Mouse (Mus musculus) telencephalon, adult 2 months (tissue): ENCODE data around the gene Psmb2.
A peak's percentile ranks its signal among the peaks of the same experiment; 100 is the strongest.

ENCODE experiments used
- DNase-seq: peaks from one replicate; pipeline ENCODE4 v3.0.0-alpha.2; 2011; ENCODE audit warnings: low read depth, low spot score

The Psmb2 gene

DNA sequence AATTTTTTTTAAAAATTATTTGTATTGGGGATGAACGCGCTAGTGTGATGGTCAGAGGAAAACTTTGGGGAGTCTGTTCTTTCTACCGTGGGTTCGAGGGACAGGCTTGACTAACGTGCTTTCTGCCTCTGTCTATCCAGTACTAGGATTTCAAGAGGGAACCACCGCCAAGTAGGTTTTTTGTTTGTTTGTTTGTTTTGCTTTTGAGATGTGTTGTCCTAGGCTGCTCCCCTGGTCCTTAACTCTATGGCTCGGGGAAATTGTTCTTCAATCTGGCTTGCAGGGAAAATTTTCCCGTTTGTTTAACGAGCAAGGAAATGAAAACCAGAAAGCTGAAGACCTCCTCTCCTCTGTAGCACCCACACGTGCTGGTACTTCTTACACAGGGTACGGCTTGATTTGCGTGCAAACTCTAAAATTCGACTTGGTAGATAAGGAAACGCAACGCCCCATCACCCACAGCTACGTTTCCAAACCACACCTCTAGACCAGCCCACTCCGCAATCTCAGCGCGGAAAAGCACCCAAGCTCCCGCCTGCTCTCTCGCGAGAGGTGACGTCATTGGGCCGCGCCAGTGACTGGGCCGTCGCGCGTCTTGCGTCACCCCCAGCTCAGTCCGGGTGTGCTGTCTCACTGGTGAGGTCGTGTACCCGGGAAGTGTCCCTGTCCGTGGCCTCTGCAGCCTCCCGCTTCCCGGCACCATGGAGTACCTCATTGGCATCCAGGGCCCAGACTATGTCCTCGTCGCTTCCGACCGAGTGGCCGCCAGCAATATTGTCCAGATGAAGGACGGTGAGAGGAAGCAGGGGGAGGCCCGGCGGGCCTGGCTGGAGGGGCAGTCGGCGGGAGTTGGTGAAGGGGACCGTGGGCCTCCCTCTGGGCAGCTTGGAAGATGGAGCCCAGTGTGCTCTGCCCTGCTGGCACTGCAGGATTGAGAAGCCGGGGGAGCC, at the start of gene Psmb2:
Gene Psmb2, plus strand, starts transcription at position 577 of the 950 bp plus-strand sequence.
- peak; percentile 97 for DNase-seq

DNA sequence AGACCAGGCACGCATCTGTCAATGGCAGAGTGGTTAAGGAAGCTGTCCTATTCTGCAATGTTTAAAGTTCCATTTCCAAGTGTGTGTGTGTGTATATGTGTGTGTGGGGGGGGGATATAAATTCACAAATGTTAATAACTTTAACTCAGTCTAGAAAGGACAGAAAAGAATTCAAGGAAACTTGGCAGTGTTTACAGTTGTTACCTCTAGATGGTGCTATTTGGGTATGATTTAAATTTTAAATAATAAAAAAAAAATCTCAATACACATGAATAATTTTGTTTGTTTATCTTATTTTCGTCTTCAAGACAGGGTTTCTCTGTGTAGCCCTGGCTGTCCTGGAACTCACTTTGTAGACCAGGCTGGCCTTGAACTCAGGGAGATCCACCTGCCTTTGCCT, 45.5 kb upstream of the Psmb2 start:
- no peak for DNase-seq

DNA sequence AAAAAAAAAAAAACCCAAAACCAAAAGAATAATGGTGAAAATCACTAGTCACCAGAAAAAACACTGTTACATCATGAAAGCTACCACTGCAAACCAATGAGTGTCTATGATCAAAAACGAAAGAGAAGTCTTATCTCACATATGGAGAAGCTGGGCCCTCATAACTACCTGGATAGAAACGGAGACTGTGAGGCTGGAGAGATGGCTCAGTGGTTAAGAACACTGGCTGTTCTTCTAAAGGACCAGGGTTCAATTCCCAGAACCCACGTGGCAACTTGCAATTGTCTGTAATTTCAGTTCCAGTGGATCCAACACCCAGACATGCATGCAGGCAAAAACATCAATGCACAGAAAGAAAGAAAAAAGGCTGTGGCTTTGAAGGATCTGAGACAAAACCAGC, 44.8 kb upstream of the Psmb2 start:
- DNase-seq: no peak

DNA sequence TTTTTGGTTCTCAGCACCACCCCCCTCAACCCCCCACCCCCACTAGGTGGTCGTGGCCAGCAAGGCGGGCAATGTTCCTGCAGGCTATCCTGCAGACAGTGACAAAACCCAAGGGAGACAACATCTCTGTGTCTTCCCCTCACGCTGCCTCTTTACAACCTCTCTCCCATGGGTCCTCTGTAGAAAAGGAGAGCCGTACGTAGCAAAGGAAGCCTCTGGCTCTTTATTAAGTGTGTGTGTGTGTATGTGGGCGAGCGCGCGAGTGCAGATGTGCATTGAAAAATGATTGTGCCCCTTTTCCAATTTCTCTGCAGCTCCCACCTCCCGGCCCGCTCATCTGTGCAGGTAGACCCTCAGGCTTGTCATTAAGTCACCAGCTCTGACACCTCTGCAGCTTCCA, 41.1 kb upstream of the Psmb2 start:
- no peak for DNase-seq

DNA sequence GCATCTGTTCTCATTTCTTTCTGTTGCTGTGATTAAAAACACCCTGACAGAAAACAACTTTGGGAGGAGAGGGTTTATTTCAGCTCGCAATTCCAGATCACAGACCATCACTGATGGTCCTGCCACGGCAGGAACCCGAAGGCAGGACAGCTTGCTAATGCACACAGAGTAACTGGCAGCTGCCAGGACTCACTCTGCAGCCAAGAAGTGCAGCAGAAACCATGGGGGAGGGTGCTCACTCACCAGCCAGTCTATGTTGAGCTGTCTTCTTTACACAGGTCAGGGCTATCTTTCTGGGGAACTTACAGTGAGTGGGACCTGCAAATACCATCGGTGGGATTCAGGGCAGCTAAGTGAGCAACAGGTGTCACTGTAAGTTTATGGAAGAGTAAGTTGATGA, 40.0 kb upstream of the Psmb2 start:
- no peak for DNase-seq

DNA sequence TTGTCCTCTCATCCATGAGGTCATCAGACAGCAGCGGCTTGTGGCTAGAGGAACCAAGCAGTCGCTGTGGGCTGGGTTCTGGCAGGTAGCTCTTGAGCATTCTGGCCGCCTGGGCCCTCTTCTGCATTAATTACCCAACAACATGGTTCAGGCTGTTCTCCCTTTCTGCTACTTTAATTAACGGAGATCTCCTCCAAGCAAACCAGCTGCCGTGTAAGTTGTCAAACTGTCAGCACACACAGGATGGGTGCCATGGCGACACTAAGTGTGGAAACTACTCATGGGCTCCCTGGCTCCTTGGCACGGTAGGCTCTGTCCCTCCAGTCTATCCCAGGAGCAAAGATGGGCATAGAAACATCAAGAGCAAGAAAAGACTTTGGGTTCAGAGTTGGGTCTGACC, 38.1 kb upstream of the Psmb2 start:
- no peak for DNase-seq

DNA sequence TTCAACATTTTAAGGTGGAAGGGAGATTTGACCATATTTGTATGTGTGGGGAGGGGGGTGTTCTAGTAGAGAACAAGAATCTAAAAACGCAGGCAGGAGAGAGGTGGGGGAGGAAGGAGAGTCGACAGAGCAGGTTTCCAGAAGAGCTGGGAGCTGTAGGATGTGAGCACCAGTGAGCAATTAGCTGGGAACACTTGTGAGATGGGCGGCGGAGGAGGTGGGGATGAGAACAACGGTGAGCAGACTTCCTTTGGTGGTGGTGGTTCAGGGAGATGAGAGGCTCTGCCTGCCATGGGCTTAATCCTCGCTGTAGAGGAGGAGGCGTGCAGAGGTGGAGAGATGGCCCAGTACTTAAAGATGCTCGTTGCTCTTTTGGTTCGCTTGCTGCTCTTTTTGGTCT, 35.5 kb upstream of the Psmb2 start:
- DNase-seq: peak; percentile 75

DNA sequence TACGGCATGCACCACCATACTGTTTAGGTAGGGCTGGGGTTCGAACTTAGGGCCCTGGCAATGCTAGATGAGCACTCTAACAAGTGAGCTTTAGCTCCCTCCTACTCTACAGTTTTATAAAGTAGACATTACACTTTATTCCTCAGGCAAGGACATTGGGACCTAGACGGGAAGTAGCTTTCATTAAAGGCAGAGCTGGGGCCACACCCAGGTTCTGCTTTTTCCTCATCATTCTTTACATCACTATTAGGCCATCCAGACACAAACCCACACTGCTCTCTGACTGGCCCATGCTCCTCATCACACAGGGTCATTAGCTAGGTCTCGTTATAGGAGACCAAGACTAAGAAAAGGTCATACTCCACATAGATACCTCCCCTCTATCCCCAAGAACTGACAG, 33.6 kb upstream of the Psmb2 start:
- DNase-seq: no peak

DNA sequence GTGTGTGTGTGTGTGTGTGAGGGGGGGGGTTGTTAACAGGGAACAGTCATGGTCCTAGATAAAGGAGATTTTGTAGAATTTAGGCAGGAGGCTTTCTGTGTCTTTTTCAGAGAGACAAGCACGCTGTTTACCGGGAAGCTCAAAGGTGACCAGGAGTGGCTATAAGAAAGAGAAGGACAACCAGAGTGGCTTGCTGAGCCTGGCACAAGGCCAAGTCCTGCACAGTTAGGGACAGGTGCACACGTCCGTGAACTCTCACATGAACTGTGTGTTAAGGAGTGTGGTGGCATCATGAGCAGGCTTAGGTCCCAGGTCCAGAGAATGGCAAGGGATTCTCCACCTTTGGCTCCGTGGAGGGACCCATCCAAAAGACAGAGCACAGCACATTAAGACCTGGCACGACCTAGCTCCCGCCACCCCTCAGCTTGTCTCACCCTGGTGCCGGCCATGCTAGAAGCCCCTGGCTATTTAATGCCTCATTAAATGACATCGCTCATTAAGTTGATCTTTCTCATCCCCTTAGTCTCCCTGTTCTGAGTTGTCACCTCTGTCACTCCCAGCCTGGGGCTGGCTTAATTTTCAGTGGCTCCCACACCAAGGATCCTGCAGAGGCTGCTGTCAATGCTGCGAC, 33.0 kb upstream of the Psmb2 start:
- no peak for DNase-seq

DNA sequence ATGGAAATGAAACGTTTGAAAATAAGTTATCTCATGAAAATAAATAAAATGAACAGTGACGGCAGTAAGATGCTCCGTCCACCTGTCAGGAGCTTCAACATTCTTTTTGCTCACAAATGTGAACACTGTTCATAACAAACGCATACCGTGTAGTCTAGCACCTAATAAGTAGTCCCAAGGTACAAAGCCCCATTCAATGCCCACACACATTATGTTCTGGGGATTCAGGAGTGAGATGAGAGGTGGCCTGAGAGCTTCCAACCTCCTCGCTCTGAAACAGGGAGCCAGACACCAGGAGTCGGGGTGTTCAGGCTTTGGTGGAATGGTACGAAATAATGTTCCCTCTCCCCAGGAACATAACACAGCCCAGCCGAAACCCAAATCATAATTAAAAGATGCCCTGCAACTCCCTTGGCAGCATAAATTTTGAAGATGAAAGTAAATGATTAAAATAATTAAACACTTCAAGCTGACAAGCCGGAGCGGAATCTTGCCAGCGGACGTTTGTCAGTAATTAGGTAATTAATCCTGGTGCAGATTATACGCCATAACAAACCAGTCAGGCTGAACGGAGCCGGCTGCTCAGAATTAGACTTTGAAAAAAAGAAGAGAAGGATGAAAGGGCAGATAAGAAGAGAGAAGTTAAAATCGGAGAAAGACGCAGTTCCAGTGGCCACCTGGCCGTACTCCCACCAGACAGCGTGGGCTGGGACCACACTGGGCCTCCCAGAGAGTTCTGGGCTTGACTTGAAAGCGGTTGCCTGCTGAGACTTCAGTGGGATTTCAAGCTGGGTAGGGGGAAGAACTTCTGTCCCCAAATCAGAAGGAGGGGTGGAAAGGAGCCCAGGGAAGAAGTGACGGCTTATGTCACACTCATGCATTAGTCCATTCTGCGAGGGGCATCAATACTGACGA, 29.2 kb upstream of the Psmb2 start:
- DNase-seq: no peak

DNA sequence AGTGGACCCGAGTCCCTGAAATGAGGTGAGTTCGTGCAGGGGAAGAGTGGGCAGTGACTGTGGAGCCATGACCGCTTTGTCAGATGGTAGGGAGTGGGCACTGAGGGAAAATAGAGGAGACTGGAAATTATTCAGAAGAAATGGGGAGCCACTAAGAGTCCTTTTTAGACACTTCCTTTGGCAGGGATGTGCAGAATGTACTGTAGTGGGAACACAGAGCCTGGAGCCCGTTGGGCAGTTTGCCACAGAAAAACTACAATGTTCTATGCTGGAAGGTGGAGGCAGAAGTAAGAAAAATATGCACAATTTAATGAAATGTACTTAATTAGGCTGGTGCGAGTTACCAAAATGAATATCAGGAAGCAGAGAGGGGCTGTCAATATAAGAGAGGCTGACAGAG, 24.3 kb upstream of the Psmb2 start:
- no peak for DNase-seq

DNA sequence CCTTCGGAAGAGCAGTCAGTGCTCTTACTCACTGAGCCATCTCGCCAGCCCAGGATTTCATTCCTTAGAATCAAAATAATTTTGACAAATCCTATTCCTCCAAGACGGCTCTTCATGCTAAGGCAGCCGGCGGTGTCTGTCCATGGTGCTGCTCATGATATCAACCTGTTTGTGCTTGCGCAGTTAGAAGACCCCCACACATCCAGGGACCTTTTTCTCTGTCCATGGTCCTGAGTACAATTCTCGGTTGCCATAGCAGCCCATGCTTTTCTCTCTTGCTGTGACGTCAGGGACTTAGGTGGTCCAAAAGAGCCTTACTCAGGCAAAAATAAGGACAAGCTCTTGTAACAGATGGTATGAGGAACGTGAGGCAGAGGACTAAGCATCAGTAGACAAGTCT, 22.1 kb upstream of the Psmb2 start:
- no peak for DNase-seq

DNA sequence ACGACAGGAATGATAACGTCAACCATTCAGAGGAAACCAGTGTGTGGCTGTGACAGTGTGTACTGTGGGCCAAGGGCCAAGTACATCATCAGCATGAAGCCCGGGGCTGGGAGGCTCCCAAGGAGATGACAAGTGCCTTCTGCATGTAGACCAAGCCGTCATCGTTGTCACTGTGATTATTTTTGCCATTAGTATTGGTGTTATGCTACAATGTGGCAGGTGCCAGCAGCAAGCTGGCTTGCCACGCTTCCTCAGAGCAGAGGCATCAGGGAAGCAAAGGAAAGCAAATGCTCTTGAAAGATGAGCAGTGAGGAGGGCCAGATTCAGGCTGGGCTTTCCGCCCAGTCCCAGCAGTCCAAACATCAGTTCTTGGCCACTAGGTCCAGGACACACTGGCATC, 16.2 kb upstream of the Psmb2 start:
- no peak for DNase-seq

DNA sequence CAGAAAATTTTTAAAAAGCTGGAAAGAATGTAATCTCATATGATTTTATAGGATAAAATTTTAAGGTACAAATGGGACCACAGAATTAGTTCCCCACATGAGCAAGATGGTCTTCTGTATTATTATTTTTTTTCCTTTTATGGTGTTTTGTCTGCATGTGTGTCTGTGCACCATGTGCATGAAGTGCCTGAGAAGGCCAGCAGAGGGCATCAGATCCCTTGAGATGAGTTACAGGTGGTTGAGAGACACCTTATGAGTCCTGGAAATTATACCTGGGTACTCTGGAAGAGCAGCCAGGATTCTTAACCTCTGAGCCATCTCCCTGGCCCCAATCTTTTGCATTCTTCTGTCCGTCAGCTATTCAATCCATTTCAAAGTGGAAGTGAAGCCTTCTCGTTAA, 10.4 kb upstream of the Psmb2 start:
- DNase-seq: no peak

DNA sequence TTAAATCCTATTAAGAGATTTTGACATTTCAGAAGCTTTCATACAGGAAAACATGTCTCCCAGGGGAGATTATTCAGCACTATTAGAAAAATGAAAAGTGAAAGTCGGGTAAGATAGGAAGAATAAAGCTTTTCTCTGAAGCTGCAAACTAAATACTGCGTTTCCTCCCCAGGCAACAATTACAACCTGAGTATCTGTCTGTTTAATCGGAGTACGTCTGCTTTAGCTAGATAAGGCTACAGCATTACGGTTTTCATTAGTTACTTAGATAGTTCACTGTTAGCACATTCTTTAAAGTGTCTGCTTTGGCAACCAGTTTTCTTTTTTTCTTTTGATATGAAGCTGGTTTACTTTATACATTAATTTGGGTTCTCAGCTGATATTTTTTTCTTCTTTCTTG, 4.9 kb downstream of the Psmb2 start:
- no peak for DNase-seq

DNA sequence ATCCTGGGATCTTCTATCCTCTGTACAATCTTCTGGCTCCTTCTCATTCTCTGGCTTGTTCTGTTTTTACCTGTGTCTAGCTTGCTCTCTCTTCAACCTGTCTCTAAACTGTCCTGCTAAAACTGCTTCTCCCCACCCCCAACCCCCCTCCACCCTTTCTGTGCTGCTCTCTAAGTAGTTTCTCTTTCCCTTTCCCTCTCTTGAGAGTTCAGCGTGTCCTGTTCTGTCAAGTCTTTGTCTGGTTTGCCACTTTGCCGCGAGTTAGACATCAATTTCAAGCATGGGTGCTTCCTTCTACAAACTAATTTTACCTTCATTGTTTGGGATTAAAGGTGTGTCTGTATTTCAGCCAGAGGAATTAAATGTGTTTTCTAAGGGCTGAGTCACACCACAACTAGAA, 5.7 kb downstream of the Psmb2 start:
- DNase-seq: no peak

DNA sequence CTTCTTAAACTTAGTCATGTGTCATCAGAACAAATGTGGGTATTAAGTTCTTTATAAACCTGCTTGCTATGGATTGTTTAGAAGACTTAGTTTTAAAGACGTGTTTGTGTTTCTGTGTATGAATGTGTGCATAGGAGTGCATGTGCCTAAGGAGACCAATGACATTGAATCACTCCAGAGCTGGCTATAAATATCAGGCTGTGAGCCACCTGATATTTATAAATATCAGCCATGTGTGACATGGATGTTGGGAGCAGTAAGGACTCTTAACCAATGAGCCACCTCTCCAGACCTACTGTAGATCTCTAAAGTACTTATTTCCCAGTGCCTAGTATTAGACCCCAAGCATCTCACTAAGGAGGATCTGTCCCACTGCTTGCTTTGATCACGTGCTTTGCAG, 12.0 kb downstream of the Psmb2 start:
- no peak for DNase-seq

DNA sequence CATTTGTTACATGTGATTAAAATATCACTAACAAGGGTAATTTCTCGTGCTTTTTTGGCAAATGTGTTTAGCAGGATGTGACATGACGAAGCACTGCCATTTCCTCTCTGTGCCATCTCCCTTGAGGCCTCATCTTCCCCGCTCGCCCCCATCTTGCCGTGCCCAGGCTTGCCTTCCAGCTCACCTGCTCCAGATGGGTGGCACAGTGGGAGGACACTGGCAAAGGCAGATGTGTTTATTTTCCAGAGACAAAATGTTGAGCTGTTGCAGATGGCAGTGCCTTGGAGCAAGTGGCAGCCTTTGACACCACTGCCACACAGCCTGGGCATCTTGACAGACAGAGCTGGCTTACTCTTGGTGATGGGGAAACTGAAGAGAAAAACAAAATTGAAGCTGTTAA, 15.6 kb downstream of the Psmb2 start:
- no peak for DNase-seq

DNA sequence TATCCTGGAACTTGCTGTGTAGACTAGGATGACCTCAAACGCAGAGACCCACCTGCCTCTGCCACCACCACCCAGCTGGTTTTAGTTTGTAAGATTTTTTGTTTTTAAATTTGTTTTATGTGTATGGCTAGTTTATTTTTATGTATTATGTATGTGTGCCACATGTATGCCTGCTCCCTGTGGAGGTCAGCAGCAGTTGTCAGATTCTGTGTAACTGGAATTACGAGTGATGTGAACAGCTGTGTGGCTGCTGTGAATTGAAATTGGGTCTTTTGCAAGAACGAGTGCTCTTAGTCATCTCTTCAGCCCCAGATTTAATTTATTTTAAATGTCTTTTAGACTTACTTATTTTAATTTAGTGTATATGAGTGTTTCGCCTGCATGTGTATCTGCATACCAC, 19.5 kb downstream of the Psmb2 start:
- no peak for DNase-seq

DNA sequence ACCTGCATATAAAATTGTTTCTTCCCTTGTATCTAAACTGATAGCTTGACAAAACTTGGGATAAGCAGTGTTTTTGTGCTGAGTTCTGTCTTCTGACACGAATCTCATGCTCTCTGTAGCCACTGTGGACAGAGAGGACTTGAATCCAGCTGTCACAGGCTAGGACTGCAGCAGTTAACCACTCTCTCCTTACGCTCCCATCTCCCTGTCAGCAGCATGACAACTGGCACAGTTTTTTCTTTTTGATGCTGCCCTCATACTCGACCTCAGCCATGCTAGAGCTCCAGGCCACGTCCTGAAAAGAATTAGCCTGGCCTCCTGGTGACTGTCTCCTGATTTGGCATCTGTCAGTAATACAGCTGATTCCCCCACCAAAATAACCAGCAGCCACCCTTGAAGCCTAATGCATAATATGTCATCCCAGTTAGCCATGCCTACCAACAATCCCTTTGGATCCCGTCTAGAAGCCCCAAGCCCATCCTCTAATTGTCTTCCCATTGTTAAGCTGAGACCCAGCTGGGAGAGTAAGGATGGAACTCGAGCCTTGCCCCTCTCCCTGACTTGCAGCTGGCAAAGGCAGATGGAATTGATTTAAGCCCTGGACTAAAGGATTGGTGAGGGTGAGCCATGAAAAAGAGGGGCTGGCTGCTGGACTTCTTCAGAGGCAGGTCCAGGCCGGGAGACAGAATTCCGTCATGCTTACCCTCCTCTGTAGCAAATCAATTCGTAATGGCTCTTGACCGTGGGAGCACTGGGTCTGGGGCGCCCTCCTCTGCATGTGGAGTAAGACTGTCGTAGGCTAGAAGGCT, 29.4 kb downstream of the Psmb2 start:
- DNase-seq: no peak

DNA sequence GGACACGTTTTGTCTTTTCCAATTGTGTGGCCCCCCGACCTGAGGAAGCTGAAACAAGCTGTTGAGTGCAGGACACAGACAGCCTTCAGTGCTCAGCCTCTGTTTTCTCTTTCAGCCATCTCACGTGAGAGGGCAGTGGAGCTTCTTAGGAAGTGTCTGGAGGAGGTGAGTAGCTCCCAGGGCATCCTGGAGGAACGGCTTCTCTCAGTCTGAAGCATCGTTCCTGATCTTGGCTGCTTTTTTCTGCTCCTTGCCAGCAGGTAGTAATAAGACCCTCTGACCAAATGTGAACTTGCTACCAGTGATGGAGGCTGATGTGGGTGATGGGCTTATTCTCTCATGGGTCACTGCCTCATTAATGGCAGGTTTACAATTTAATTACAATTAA, 30.0 kb downstream of the Psmb2 start:
- DNase-seq: no peak
